Mouse (Mus musculus) C2C12 (cell line): ENCODE measurements around the gene Zdhhc18. TPM values are rescaled to one million over a fixed set of nuclear protein-coding genes. Genes with fewer than 3 reads are reported as not detected.

ENCODE experiments used
- H3K27me3 ChIP-seq: one replicate; pipeline ENCODE4 v1.6.1; 2011; ENCODE audit not compliant: control insufficient read depth, insufficient read depth, insufficient read length
- H3K36me3 ChIP-seq: one replicate; pipeline ENCODE4 v1.6.1; 2011; ENCODE audit not compliant: control insufficient read depth, insufficient read depth
- H3K4me3 ChIP-seq: one replicate; pipeline ENCODE4 v1.5.1; 2011; ENCODE audit warnings: mild to moderate bottlenecking, control low read depth; ENCODE audit not compliant: poor library complexity, insufficient read depth, severe bottlenecking
- H3K79me2 ChIP-seq: one replicate; pipeline ENCODE4 v1.6.1; 2011; ENCODE audit not compliant: control insufficient read depth, insufficient read depth
- H3K79me3 ChIP-seq: one replicate; pipeline ENCODE4 v1.6.1; 2011; ENCODE audit warnings: low read depth, control low read depth
- H3ac ChIP-seq: one replicate; pipeline ENCODE3; 2011; ENCODE audit warnings: low read depth; ENCODE audit not compliant: control insufficient read depth, insufficient read length
- CEBPB ChIP-seq: IDR thresholded peaks from one replicate; pipeline ENCODE4 v1.6.1; 2011; ENCODE audit warnings: low read depth, mild to moderate bottlenecking, control low read depth, moderate library complexity
- CTCF ChIP-seq: IDR thresholded peaks from one replicate; pipeline ENCODE4 v1.5.1; 2011; ENCODE audit not compliant: control insufficient read depth, insufficient read depth, insufficient read length
- FOSL1 ChIP-seq: IDR thresholded peaks from one replicate; pipeline ENCODE4 v1.8.0; 2011; ENCODE audit warnings: mild to moderate bottlenecking, low read length; ENCODE audit not compliant: poor library complexity, insufficient read depth, severe bottlenecking
- MAX ChIP-seq: IDR thresholded peaks from one replicate; pipeline ENCODE4 v1.6.1; 2011; ENCODE audit warnings: mild to moderate bottlenecking, control low read depth
- MYOD1 ChIP-seq: IDR thresholded peaks from one replicate; pipeline ENCODE4 v1.6.1; 2011; ENCODE audit warnings: low read depth; ENCODE audit not compliant: control insufficient read depth, insufficient read length
- MYOG ChIP-seq: IDR thresholded peaks from one replicate; pipeline ENCODE4 v1.6.1; 2011; ENCODE audit not compliant: control insufficient read depth, insufficient read length; ENCODE audit errors: extremely low read depth
- USF1 ChIP-seq: IDR thresholded peaks from one replicate; pipeline ENCODE4 v1.6.1; 2011; ENCODE audit warnings: low read depth, mild to moderate bottlenecking, control low read depth, moderate library complexity
- polyA plus RNA-seq: library from polyadenylated mRNA; unstranded; fragments of >200 nt; fragmentation: generic; extraction: Trizol; gene quantifications from one replicate; pipeline ENCODE4 v1.2.1, GENCODE M21; 2012; ENCODE audit warnings: missing spikeins

Zdhhc18 gene
- polyA plus RNA-seq, 1 experiment, result 14.3 TPM

DNA sequence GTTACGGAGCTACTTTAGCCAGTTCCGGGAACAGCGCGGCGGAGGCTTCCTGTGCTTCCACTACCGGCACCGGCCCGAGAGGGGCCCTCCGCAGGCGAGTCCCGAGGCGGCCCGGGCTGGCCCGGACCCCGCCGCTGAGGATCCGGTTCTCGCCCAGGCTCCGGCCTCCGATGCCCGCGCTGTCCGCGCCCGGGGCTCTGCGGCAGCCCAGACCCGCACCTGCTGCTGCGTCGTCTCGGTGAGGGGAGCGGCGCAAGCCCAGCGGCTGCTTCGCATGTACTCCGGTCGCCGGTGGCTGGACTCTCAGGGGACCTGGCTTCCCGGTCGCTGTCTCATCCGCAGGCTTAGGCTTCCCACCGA lies 75.1 kb downstream of the Zdhhc18 start:
- H3K4me3 ChIP-seq, result peak overlapping the region; percentile 76
- no peak for TF ChIP-seq CTCF
- no peak for TF ChIP-seq CEBPB
- TF ChIP-seq FOSL1, result no peak
- TF ChIP-seq MYOG, result no peak
- TF ChIP-seq USF1, result no peak
- TF ChIP-seq MAX, result no peak
- no peak for TF ChIP-seq MYOD1
- H3ac ChIP-seq, result peak overlapping the region; percentile 95
- peaks cover 19% of the 10 kb centered on the region for H3K79me2 ChIP-seq
- no peaks in the 10 kb centered on the region for H3K79me3 ChIP-seq
- H3K36me3 ChIP-seq, result peaks cover 12% of the 10 kb centered on the region
- H3K27me3 ChIP-seq, result no peaks in the 10 kb centered on the region

GRCm38 (mm10) chr4:133574070-133574842 lies 75.7 kb downstream of the Zdhhc18 start, which contains the start of gene Gpatch3:
Gene Gpatch3 (plus strand): TSS chr4:133574745.
- Histone ChIP-seq H3ac (peak within 1 kb of the TSS; percentile 95), H3K27me3 (no peaks in the 10 kb centered on the region), H3K79me3 (no peaks in the 10 kb centered on the region), H3K79me2 (peaks cover 19% of the 10 kb centered on the region), H3K4me3 (peak within 1 kb of the TSS; percentile 76), H3K36me3 (peaks cover 10% of the 10 kb centered on the region)
- TF ChIP-seq FOSL1, result no peak
- peak; percentile 76 for TF ChIP-seq MAX
- no peak for TF ChIP-seq MYOG
- peak; percentile 98 for TF ChIP-seq USF1

- TF ChIP-seq MYOD1, result no peak
- no peak for TF ChIP-seq MYOG
- TF ChIP-seq MAX, result no peak
- TF ChIP-seq CEBPB, result no peak
- TF ChIP-seq USF1, result no peak
- TF ChIP-seq FOSL1, result no peak
- no peak for TF ChIP-seq CTCF
- Histone ChIP-seq H3K4me3 (no peak overlapping the region), H3K36me3 (no peaks in the 10 kb centered on the region), H3K79me3 (no peaks in the 10 kb centered on the region), H3ac (no peak overlapping the region), H3K27me3 (no peaks in the 10 kb centered on the region), H3K79me2 (peaks cover 4% of the 10 kb centered on the region)
These were observed 79.9 kb downstream of the Zdhhc18 start for GRCm38 (mm10) chr4:133570066-133570466.

- Histone ChIP-seq H3K79me2 (no peaks in the 10 kb centered on the region), H3K27me3 (no peaks in the 10 kb centered on the region), H3K36me3 (no peaks in the 10 kb centered on the region), H3K79me3 (no peaks in the 10 kb centered on the region), H3ac (no peak overlapping the region), H3K4me3 (no peak overlapping the region)
- TF ChIP-seq CTCF (no peak), MYOD1 (no peak), MAX (no peak), MYOG (no peak), USF1 (no peak)
These were observed 80.5 kb downstream of the Zdhhc18 start for GRCm38 (mm10) chr4:133569291-133570065.

GRCm38 (mm10) chr4:133567251-133567650 lies 82.7 kb downstream of the Zdhhc18 start:
- TF ChIP-seq FOSL1 (no peak), CEBPB (no peak), MAX (no peak), MYOG (no peak), MYOD1 (no peak), CTCF (no peak), USF1 (no peak)
- no peaks in the 10 kb centered on the region for H3K79me3 ChIP-seq
- no peaks in the 10 kb centered on the region for H3K36me3 ChIP-seq

More at GRCm38 (mm10) chr4:133567251-133567650, 82.7 kb downstream of the Zdhhc18 start:
- Histone ChIP-seq H3K27me3 (no peaks in the 10 kb centered on the region), H3K79me2 (no peaks in the 10 kb centered on the region), H3K4me3 (no peak overlapping the region), H3ac (no peak overlapping the region)
